Mouse (Mus musculus): ENCODE measurements around the gene Sufu.

Sufu gene

DNA sequence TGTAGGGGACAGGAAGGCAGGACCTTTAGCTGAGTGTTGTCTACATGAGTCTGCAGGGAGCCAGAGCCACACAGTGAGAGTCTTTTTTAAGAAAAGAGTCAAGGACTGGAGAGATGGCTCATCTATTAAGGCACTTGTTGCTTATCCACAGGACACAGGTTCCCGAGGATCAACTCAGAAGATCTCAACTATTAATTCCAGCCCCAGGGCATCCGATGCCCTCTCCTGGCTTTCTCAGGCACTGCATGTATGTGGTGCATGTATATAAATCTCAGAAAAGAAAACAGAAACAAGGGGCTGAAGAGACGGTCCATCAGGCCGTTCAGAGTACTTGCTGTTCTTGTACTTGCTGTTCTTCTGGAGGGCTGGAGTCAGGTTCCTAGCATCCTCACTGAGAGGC, 4.7 kb upstream of the Sufu start:
- DNase-seq (ENCODE audit: low spot score in 2 of 2) = no peak

GRCm38 (mm10) chr19:46394712-46395108, 2.0 kb upstream of the Sufu start:
- DNase-seq (ENCODE audit: low spot score in 2 of 2) = no peak

- peak; percentile 97 to 99 for DNase-seq (ENCODE audit: low spot score in 2 of 2)
These were observed 1.3 kb upstream of the Sufu start, which contains the start of gene Actr1a for GRCm38 (mm10) chr19:46395109-46396009. Actr1a (minus strand) TSS chr19:46395748.

- DNase-seq (ENCODE audit: low spot score in 2 of 2) = no peak
These were observed 587 bp upstream of the Sufu start for GRCm38 (mm10) chr19:46396109-46396508.

GRCm38 (mm10) chr19:46397436-46398001, 823 bp downstream of the Sufu start:
- DNase-seq (ENCODE audit: low spot score in 2 of 2) = no peak

GRCm38 (mm10) chr19:46398401-46398800, 1.7 kb downstream of the Sufu start:
- no peak for DNase-seq (ENCODE audit: low spot score in 2 of 2)

- DNase-seq (ENCODE audit: low spot score in 2 of 2) = no peak
These were observed 2.7 kb downstream of the Sufu start for GRCm38 (mm10) chr19:46399372-46399771.

GRCm38 (mm10) chr19:46399886-46400285, 3.2 kb downstream of the Sufu start:
- no peak for DNase-seq (ENCODE audit: low spot score in 2 of 2)

DNA sequence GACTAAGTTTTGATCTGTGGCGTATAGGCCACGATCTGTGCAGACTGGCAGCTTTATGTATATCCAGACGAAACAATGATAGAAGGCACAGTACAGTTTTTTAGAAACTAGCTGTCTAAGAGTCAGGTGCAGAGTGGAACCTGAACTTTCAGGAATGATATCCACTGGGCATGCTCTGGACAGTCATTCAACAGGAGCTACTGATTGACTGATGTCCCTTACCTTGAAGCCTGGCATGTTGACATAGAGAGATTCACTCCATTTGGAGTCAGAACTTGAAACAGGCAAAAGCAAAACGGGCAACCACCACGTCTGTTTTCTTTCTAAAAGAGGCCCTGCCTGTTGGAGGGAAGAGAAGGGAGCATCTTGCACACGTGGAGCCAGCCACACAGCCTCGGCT, 3.9 kb downstream of the Sufu start:
- no peak for DNase-seq (ENCODE audit: low spot score in 2 of 2)

DNA sequence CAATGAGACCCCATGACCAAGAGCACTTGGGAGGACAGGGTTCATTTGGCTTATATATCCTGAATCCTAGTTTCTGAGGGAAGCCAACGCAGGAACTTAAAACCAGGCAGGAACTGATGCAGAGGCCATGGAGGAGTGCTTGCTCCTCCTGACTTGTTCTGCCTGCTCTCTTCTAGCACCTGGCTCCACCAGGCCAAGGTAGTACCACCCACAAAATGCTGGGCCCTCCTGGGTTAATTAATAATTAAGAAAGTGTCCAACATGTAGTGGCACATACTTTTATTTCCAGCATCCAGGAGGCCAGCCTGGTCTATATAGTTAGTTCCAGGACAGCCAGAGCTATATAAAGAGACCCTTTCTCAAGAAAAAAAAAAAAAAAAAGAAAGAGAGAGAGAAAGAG, 7.3 kb downstream of the Sufu start:
- no peak for DNase-seq (ENCODE audit: low spot score in 2 of 2)

GRCm38 (mm10) chr19:46406592-46407386, 10.1 kb downstream of the Sufu start:
- no peak for DNase-seq (ENCODE audit: low spot score in 2 of 2)

GRCm38 (mm10) chr19:46409506-46409905, 12.8 kb downstream of the Sufu start:
- DNase-seq (ENCODE audit: low spot score in 2 of 2) = no peak

GRCm38 (mm10) chr19:46412056-46412805, 15.5 kb downstream of the Sufu start:
- DNase-seq (ENCODE audit: low spot score in 2 of 2) = no peak

- DNase-seq (ENCODE audit: low spot score in 2 of 2) = no peak
These were observed 17.3 kb downstream of the Sufu start for GRCm38 (mm10) chr19:46413969-46414368.

GRCm38 (mm10) chr19:46414486-46414885, 17.8 kb downstream of the Sufu start:
- DNase-seq (ENCODE audit: low spot score in 2 of 2) = no peak

DNA sequence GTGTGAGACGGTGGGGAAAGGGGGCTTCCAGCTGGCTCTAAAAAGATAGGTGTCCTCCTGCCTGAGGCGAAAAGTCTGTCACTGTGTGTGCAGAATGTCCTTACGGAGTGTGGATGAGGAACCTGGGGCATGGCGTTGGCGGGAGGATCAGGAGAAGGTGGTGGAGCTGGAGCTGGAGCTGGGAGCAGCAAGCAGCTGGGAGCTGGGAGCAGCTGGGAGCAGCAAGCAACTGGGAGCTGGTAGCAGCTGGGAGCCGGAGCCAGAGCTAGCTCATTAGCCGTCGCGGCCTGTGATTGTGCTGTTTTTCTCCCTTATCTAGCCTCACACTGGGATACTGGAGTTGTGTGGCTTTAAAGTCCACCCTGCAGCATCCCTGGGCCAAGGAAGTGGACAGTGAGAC, 19.6 kb downstream of the Sufu start:
- DNase-seq (ENCODE audit: low spot score in 2 of 2) = no peak

- peak in 1 of 2 experiments; percentile 14 for DNase-seq (ENCODE audit: low spot score in 2 of 2)
These were observed 21.4 kb downstream of the Sufu start for GRCm38 (mm10) chr19:46418051-46418450.

DNA sequence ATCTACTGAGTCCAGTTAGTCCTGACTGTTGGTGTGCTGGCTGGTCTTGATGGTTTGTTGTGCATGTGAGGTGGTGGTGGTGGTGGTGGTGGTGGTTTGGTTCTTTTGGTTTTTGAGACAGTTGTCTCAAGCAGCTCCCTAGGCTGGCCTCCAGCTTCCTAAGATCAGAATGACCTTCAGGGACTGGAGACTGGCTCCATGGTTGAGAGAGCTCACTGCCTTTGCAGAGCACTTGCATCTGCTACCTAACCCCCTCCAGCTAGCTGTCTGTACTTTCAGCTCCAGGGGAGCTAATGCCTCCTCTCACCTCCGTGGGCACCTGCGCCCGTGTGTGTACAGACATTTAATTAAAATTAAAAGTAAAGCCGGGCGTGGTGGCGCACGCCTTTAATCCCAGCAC, 23.7 kb downstream of the Sufu start:
- no peak for DNase-seq (ENCODE audit: low spot score in 2 of 2)

GRCm38 (mm10) chr19:46422384-46423338, 26.0 kb downstream of the Sufu start:
- no peak for DNase-seq (ENCODE audit: low spot score in 2 of 2)

- DNase-seq (ENCODE audit: low spot score in 2 of 2) = no peak
These were observed 28.6 kb downstream of the Sufu start for GRCm38 (mm10) chr19:46425266-46425665.

DNA sequence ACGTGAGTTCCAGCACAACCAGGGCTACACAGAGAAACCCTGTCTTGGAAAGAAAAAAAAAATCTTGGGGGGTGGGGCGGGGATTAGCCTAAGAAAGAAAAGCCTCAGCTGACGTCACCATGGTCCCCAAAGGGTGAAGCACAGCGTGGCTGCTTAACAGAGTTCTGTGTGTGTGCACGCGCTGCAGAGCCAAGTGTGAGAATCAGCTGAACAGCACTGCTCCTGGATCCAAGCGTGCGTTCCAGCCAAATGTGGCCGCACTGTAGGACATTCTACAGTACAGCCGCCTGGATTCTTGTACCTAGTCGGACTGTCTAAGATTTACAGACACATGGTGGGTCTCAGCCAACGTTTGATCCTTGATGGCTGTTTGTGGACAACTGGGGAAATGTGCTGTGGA, 29.8 kb downstream of the Sufu start:
- no peak for DNase-seq (ENCODE audit: low spot score in 2 of 2)

Measured in frontal cortex, postnatal 36 days (tissue).